Mouse (Mus musculus): ENCODE data around the gene Gna15. TPM values are rescaled to one million over a fixed set of nuclear protein-coding genes. Genes with fewer than 3 reads are reported as not detected.
A peak's percentile ranks its signal among the peaks of the same experiment; 100 is the strongest.

The Gna15 gene
- polyA plus RNA-seq, 1 experiment from 2014 or later, result 1.9 TPM

DNA sequence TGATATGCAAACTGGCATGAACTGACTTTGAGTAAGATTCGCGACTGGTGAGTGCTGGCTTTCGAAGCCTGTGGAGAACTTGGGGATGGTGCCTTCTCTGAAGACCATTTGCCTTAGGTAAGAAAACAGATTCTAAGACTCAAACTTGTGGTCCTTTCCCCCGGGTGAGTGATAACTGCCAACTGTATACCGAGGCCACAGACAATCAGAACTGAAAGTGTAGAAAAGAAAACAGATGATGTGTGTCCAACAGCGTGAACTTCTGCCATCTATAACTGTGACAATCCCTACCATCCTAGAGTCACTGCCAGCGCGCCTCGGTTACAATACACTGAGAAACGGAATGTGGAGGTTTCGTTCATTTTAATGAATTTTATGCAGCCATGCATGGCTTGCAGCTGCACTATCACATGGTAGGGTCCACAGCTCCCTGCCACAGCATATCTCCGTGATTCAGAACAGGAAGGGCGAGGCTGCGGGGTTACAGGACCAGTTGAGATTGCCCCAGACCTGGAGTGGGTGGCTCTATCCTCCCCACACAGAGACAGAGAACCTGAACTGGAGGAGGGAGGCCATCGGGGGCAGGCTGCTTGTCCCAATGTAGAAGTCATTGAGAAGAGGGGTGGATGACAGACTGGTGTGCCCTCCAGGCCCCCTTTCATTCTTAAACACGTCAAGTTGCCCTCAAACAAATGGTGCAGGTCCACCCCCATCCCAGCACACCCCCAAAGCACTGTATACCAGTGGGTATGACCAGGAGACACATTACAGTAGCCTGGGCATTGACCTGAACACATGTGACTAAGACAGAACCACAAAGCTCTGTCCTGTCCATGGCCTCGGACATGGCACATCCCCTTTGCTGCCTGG, 26.4 kb downstream of the Gna15 start:
- no peaks in the 10 kb centered on the region for H3K27me3 ChIP-seq
- H3K36me3 ChIP-seq, result peaks cover 10% of the 10 kb centered on the region
- H3K4me1 ChIP-seq, result peaks cover 17% of the 10 kb centered on the region
- WGBS, result 86% methylated on average over 17 of the region's 17 CpGs
- no peak overlapping the region for H3K4me3 ChIP-seq
- no peak for ATAC-seq (ENCODE audit: low FRiP score, low read depth)
- peak overlapping the region; percentile 58 for H3K4me2 ChIP-seq (replicated peaks)
- no peak overlapping the region for H3K27ac ChIP-seq
- H3K9me3 ChIP-seq, result no peaks in the 10 kb centered on the region
- no peak overlapping the region for H3K9ac ChIP-seq

DNA sequence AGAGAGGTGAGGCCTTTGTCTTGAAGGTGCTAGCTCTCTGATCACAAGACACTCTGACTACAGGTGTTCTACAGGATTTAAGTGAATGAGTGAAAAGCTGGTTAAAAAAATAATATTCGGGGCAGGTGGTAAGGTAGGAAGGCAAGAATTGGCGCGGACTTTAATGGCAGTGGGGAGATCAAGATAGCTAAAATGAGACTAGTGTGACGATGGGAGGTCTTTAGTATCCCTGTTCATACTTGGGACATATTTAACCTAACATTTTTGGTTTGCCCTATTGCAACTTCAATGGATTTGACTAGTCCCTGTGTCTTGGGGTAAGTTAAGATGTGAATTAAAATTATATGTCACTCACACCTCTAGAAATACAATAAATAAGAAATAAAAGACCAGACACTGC, 27.1 kb downstream of the Gna15 start:
- H3K36me3 ChIP-seq, result peaks cover 17% of the 10 kb centered on the region
- WGBS, result 32% methylated on average over 4 of the region's 4 CpGs
- peaks cover 17% of the 10 kb centered on the region for H3K4me1 ChIP-seq
- H3K9me3 ChIP-seq, result no peaks in the 10 kb centered on the region
- no peaks in the 10 kb centered on the region for H3K27me3 ChIP-seq
- ATAC-seq (ENCODE audit: low FRiP score, low read depth), result no peak
- peak overlapping the region; percentile 52; the same call in 1 of the 2 replicates for H3K9ac ChIP-seq
- peak overlapping the region; percentile 71 for H3K4me3 ChIP-seq
- H3K4me2 ChIP-seq (replicated peaks), result peak overlapping the region; percentile 58
- no peak overlapping the region for H3K27ac ChIP-seq

DNA sequence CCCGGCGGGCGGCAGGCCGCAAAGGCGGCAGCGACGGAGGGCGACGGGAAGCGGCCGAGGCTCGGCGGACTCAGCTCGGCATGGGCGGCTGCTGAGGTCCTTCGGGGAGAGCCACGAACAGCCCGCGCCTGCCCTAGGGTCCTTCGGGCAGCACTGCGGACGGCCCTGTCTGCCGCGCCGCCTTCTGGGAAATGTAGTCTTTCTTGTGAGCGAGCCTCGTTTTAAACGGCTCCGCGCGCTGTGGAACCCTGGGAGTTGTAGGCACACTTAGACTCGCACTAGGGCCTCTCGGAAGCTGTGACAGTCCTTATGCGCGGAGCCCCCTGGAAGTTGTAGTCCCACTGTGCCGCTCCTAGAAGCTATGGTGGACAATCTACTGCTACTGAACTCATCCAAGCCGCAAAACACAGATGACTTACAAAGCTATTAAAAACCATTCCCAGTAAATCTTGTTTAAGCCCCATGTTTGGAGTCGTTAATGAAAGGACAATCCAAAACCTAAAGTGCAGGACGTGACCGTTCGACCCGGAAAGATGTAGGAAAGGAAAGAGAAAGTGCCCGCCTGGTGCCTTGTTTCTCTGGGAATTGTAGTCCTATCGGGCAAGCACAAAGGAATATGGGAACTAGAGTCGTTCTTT, 27.6 kb downstream of the Gna15 start, which contains the start of gene Ncln:
TSS of gene Ncln (minus strand) at position 129 of the 638 bp plus-strand sequence.
- Histone ChIP-seq H3K9me3 (no peaks in the 10 kb centered on the region), H3K27me3 (no peaks in the 10 kb centered on the region), H3K4me2 (replicated peaks) (peak within 1 kb of the TSS; percentile 93), H3K4me1 (peaks cover 17% of the 10 kb centered on the region), H3K36me3 (peaks cover 22% of the 10 kb centered on the region), H3K9ac (peak within 1 kb of the TSS; percentile 84), H3K4me3 (peak within 1 kb of the TSS; percentile 71), H3K27ac (no peak within 1 kb of the TSS; the same call in 1 of the 2 replicates)
- WGBS, result under 1% methylated on average over 45 of the region's 45 CpGs
- peak; percentile 96 for ATAC-seq (ENCODE audit: low FRiP score, low read depth)

DNA sequence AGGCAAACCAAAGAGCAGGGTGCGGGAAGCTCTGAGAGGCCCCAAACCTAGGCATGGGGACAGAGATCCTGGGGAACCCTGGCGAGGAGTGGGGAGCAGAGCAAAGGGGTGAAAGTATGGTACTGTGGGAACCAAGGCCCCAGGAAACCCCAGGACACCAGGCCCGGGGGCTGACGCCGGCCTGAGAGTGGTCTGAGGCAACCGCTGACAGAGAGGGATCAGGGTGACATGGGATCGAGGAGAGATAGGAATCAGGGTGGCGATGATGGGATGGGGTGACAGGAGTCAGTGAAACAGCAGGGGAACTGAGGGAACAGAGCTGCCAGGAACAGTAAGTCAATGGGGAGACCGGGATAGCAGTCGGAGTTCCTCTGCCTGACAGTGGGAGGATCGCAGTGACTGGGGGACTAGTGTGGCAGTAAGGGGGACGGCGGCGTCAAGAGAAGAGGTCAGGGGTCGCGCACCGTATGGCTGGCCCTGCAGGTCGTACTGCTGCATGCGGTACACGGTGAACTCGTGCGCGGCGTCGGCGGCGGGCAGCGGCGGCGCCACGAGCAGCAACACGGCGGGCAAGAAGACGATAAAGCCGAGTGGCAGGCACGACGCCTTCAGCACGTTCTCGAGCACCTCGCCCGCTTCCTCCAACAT, 28.3 kb downstream of the Gna15 start:
- Histone ChIP-seq H3K4me1 (peaks cover 17% of the 10 kb centered on the region), H3K9ac (peak overlapping the region; percentile 84), H3K36me3 (peaks cover 29% of the 10 kb centered on the region), H3K27me3 (no peaks in the 10 kb centered on the region), H3K4me3 (peak overlapping the region; percentile 71), H3K4me2 (replicated peaks) (peak overlapping the region; percentile 93), H3K9me3 (no peaks in the 10 kb centered on the region), H3K27ac (no peak overlapping the region)
- WGBS, result 2% methylated on average over 41 of the region's 41 CpGs
- peak; percentile 22; the same call in 1 of the 2 replicates for ATAC-seq (ENCODE audit: low FRiP score, low read depth)

DNA sequence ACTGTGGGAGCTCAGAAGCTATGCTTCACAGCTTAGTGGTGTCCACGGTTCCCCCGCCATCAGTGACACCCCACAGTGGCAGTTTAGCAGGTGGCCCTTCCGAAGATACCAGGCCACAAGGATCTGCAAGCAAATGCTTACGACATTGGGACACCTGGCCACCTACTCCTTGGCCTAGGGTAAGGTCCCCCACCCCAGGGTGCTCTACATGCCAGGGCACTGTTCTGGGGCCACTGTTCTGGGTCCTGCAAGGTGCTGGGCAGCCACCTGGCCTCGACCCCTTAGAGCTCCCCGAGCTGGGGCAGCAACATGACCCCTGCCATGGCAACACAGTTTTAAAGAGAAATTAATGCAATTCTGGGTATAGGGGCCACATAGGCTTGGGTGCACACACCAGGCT, 28.9 kb downstream of the Gna15 start:
- no peak overlapping the region for H3K27ac ChIP-seq
- no peak for ATAC-seq (ENCODE audit: low FRiP score, low read depth)
- 79% methylated on average over 6 of the region's 6 CpGs for WGBS

DNA sequence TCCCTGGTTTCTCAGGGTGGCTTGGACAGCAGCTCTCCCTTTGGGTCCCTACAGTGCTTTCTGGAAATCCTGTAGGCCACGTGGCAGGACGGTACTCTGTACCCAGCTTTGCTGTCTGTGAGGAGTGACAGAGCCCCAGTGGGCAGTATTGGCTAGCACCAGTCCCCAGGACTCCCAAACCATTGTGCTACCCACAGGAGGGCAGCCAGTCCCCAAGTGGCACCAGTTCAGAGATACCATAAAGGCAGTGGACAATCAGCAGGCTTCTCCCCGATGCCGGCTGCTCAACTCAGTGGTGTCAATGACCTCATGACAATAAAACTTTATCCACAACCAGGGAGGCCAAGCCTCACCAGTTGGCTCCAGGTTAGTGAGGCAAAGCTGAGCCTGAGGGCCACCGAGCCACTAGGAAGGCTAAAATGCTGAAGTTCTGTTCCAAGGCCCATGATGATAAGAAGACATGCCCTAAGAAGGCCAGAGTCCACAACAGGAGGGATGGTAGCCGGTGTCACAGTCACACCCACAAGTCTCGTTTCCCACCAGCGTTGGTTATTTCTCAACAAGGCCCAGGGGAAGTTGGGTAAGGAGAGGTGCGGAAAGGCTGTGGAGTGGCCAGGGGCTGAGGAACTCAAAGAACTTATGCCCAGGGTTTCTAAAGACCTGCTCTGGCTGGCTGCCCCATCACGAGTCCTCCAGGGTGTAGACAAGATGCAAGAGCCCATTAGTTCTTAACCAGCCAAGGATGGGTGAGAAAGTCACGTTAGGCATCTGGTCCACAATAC, 29.6 kb downstream of the Gna15 start:
- ATAC-seq (ENCODE audit: low FRiP score, low read depth), result no peak
- Histone ChIP-seq H3K4me2 (replicated peaks) (peak overlapping the region; percentile 93), H3K27ac (no peak overlapping the region), H3K9ac (peak overlapping the region; percentile 84), H3K36me3 (peaks cover 42% of the 10 kb centered on the region), H3K27me3 (no peaks in the 10 kb centered on the region), H3K4me1 (peaks cover 17% of the 10 kb centered on the region), H3K4me3 (peak overlapping the region; percentile 71), H3K9me3 (no peaks in the 10 kb centered on the region)
- WGBS, result 82% methylated on average over 11 of the region's 11 CpGs

More for the DNA sequence above, 28.9 kb downstream of the Gna15 start:
- H3K27me3 ChIP-seq, result no peaks in the 10 kb centered on the region
- peaks cover 35% of the 10 kb centered on the region for H3K36me3 ChIP-seq
- peaks cover 17% of the 10 kb centered on the region for H3K4me1 ChIP-seq
- peak overlapping the region; percentile 71 for H3K4me3 ChIP-seq
- no peaks in the 10 kb centered on the region for H3K9me3 ChIP-seq
- peak overlapping the region; percentile 93 for H3K4me2 ChIP-seq (replicated peaks)
- peak overlapping the region; percentile 84 for H3K9ac ChIP-seq

DNA sequence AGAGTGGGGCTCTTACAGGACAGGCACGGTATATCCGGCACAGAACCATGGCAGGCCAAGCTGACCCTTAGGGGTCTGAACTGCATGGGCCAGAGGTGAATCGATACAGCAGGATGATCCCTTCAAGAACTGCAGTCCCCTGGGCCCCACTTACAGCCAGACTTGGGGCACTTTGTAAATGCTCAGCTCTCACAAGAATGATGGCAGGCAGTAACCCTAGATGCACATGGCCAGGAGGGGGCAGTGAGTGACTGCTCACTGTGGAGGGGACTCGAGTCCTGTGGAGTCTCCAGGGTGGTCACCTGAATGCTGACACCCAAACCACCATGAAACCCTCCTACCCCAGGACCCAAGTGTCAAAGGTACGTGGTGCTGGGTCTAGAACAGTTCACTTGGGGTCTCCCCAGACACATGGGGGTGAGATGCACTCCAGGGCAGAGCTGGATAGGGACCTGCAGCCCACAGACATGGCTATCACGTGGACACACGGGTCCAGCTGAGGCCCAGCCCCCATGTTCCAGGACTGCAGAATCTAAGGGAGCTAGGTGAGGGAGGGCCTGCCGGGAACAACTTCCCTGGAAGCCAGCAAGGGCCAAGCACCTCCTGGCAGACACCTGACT, 30.3 kb downstream of the Gna15 start:
- Histone ChIP-seq H3K4me1 (peaks cover 17% of the 10 kb centered on the region), H3K36me3 (peaks cover 49% of the 10 kb centered on the region), H3K27ac (no peak overlapping the region), H3K4me3 (no peak overlapping the region), H3K27me3 (no peaks in the 10 kb centered on the region), H3K9ac (no peak overlapping the region), H3K9me3 (no peaks in the 10 kb centered on the region), H3K4me2 (replicated peaks) (no peak overlapping the region)
- WGBS, result 80% methylated on average over 8 of the region's 8 CpGs
- no peak for ATAC-seq (ENCODE audit: low FRiP score, low read depth)

DNA sequence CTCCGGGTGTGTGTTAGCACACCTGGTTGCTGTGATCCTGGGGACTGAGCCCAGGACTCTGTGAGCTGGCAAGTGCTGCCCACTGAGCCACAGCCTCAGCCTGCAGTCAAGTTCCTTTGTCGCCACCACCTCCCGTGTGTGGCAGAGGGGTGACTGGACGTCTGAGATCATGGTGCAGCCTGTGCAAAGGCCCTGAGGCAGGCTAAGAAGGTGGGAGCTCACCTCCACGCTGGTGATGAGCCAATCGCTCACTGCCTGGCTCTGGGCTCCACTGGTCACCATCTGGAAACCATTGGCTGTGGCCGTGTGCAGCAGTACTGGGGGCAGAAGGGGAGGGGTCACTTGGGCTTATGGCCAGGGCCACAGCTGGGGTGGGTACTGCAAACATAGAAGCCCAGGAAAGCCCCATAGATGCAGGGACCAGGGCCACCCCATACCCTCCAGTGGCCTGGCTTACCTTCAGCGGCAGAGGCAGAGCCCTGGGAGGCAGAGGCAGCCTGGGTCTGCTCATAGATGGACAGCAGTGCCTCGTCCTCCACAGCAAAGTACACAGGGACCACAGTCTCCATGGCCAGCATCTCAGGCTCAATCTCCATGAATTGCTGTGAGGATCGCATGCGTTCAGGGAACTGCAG, 31.3 kb downstream of the Gna15 start:
- Histone ChIP-seq H3K9me3 (no peaks in the 10 kb centered on the region), H3K9ac (no peak overlapping the region), H3K4me2 (replicated peaks) (no peak overlapping the region), H3K4me3 (no peak overlapping the region), H3K4me1 (peaks cover 17% of the 10 kb centered on the region), H3K27ac (no peak overlapping the region), H3K36me3 (peaks cover 59% of the 10 kb centered on the region), H3K27me3 (no peaks in the 10 kb centered on the region)
- WGBS, result 79% methylated on average over 11 of the region's 11 CpGs
- ATAC-seq (ENCODE audit: low FRiP score, low read depth), result no peak

DNA sequence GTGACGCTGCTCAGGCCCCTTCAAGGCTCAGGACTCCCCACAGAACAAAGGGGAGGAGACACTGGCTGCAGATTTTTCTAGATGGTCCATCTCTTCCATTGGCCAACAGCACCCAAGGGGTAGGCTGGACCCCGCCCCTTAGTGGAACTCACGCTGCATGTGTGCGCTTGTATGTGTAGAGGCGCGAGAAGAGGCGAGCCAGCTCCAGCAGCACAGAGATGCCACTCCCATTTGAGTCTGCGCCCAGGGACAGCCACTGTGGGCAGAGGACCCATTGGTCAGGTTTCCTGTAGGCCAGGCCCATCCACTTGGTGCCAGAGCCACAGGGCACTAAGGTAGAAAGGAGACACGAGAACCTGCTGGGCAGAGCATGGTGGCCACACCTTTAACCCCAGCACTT, 33.0 kb downstream of the Gna15 start:
- Histone ChIP-seq H3K27me3 (no peaks in the 10 kb centered on the region), H3K4me2 (replicated peaks) (no peak overlapping the region), H3K9ac (no peak overlapping the region), H3K4me3 (no peak overlapping the region), H3K27ac (no peak overlapping the region), H3K9me3 (no peaks in the 10 kb centered on the region), H3K36me3 (peaks cover 76% of the 10 kb centered on the region), H3K4me1 (peaks cover 17% of the 10 kb centered on the region)
- WGBS, result 94% methylated on average over 9 of the region's 9 CpGs
- ATAC-seq (ENCODE audit: low FRiP score, low read depth), result no peak

DNA sequence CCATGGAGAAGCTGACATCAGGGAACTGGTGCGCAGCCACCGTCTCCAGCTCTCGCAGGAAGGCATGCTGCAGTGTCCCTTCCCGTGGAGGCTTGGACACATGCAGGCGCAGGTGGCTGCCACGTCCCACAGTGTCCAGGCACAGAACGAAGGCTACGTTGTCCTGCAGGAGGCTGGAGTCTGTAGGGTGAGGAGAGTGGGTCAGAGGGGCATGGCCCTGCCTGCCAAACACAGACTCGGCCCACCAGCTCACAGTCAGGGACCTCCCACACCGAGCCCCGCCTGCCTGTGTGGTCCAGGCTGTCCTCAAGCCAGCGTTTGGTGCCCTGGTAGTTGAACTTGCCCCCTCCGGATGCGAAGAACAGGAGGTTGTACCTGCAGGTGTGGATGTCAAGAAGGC, 34.1 kb downstream of the Gna15 start:
- no peaks in the 10 kb centered on the region for H3K27me3 ChIP-seq
- H3K36me3 ChIP-seq, result peaks cover 78% of the 10 kb centered on the region
- H3K27ac ChIP-seq, result no peak overlapping the region
- peaks cover 11% of the 10 kb centered on the region for H3K4me1 ChIP-seq
- 85% methylated on average over 14 of the region's 14 CpGs for WGBS
- H3K9me3 ChIP-seq, result no peaks in the 10 kb centered on the region
- no peak for ATAC-seq (ENCODE audit: low FRiP score, low read depth)
- no peak overlapping the region for H3K4me3 ChIP-seq
- H3K9ac ChIP-seq, result no peak overlapping the region
- H3K4me2 ChIP-seq (replicated peaks), result no peak overlapping the region

DNA sequence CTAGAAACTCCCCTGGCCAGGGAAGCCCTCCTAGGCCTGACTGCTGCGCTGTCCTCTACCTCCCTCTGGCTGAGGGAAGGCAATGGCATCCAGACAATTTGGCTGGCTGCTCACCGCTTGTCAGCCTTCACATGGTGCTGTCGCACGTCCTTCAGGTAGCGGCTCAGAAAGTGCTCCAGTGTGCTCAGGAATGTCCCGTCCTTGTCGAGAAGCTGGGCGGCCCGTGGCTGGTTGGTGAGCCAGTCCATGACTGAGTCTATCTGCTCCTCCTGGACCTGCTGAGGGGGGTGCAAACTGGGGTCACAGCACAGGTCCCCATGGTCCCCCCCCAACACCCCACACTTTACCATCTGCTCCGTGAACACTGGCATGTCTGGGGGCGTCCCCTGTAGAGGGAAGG, 35.9 kb downstream of the Gna15 start:
- no peaks in the 10 kb centered on the region for H3K27me3 ChIP-seq
- H3K27ac ChIP-seq, result no peak overlapping the region
- H3K4me3 ChIP-seq, result no peak overlapping the region
- no peak overlapping the region for H3K4me2 ChIP-seq (replicated peaks)
- no peak overlapping the region for H3K9ac ChIP-seq
- H3K9me3 ChIP-seq, result no peaks in the 10 kb centered on the region
- H3K4me1 ChIP-seq, result no peaks in the 10 kb centered on the region
- peaks cover 72% of the 10 kb centered on the region for H3K36me3 ChIP-seq
- 87% methylated on average over 11 of the region's 11 CpGs for WGBS
- no peak for ATAC-seq (ENCODE audit: low FRiP score, low read depth)

Data from limb, embryonic 13.5 days (tissue).